Mouse (Mus musculus): ENCODE measurements around the gene 1700029I15Rik.

Gene 1700029I15Rik

GRCm38 (mm10) chr2:92430089-92430488, 47.8 kb downstream of the 1700029I15Rik start:
- no peak for DNase-seq

GRCm38 (mm10) chr2:92430723-92431541, 48.6 kb downstream of the 1700029I15Rik start:
- DNase-seq, result peak in 1 of 2 experiments; percentile 33

GRCm38 (mm10) chr2:92431611-92432179, 49.4 kb downstream of the 1700029I15Rik start:
- no peak for DNase-seq

GRCm38 (mm10) chr2:92432299-92433295, 50.3 kb downstream of the 1700029I15Rik start:
- DNase-seq, result peak; percentile 80 to 87

GRCm38 (mm10) chr2:92433578-92434374, 51.4 kb downstream of the 1700029I15Rik start, which contains the start of gene Cry2:
Cry2 (minus strand) TSS chr2:92434043.
- DNase-seq, result peak; percentile 99

GRCm38 (mm10) chr2:92434375-92434745, 52.0 kb downstream of the 1700029I15Rik start:
- DNase-seq, result no peak

GRCm38 (mm10) chr2:92435023-92435422, 52.7 kb downstream of the 1700029I15Rik start:
- no peak for DNase-seq

Measured in kidney, adult 8-10 months (tissue).